Mouse (Mus musculus): ENCODE data around the gene Cggbp1. TPM values are rescaled to one million over a fixed set of nuclear protein-coding genes. Genes with fewer than 3 reads are reported as not detected.
A peak's percentile ranks its signal among the peaks of the same experiment; 100 is the strongest.

Cggbp1 gene
- total RNA-seq, 2 experiments from 2014 or later: 18.2 to 26.7 TPM

DNA sequence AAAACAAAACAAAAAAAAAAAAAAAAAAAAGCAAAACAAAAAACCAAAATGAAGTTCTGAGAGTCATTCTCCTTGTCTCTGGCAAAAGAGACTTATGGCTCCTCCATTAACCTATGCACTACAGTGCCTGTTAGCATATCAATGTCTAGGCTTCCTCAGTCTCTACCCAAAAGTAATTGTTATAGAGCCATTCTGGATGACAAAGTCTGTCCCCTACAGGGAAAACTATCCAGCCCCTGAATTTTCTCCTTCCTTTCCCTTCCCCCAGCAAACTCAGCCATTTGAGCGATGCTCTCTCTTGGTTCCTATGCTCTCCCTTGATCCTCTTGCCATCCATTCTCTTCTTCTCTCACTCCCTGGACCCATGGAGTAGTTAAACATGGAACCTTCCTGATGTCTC lies 24.0 kb downstream of the Cggbp1 start:
- TF ChIP-seq CTCF (IDR thresholded peaks at IDR 0.05): no peak
- no peak overlapping the region for H3K4me3 ChIP-seq
- no peak for DNase-seq
- H3K27ac ChIP-seq: no peak overlapping the region
- intact Hi-C loops (cut with DNase I): no loop called here

DNA sequence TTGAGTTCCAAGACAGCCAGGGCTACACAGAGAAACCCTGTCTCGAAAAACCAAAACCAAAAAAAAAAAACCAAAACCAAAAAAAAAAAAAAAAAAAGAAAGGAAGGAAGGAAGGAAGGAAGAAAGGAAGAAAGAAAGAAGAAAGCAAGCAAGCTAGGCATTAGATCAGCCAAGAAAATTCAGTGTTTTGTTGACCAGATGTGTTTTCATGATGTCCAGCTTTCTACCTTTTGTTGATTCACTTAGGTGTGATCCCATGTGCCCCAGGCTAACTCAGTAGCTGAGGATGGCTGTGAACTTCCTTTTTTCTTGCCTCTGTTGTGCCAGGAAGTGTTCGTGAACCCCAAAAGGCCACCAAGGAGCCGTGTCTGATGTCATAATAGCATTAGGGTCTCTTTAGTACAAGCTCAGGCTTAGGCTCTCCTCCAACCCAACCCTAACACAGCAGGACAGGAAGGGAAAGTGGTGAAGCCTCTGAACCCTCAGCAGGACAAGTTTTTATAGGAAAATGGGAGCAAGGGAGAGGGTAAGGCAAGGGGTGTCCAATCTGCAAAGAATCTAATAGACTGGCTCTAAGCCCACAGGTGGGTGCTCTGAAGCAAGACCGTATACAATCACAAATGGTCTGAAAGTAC lies 25.0 kb downstream of the Cggbp1 start:
- DNase-seq: no peak
- no peak for TF ChIP-seq CTCF (IDR thresholded peaks at IDR 0.05)
- no peak overlapping the region for H3K27ac ChIP-seq
- H3K4me3 ChIP-seq: no peak overlapping the region
- intact Hi-C loops (cut with DNase I): no loop called here

GRCm38 (mm10) chr16:64877314-64877713 lies 25.5 kb downstream of the Cggbp1 start:
- DNase-seq: no peak
- intact Hi-C loops (cut with DNase I): no loop called here
- TF ChIP-seq CTCF (IDR thresholded peaks at IDR 0.05): no peak
- no peak overlapping the region for H3K27ac ChIP-seq
- H3K4me3 ChIP-seq: no peak overlapping the region

GRCm38 (mm10) chr16:64878611-64879132 lies 26.9 kb downstream of the Cggbp1 start:
- intact Hi-C loops (cut with DNase I): no loop called here
- DNase-seq: no peak

GRCm38 (mm10) chr16:64879735-64880134 lies 27.9 kb downstream of the Cggbp1 start:
- H3K27ac ChIP-seq: no peak overlapping the region
- intact Hi-C loops (cut with DNase I): no loop called here
- H3K4me3 ChIP-seq: no peak overlapping the region
- no peak for TF ChIP-seq CTCF (IDR thresholded peaks at IDR 0.05)
- DNase-seq: no peak

More at GRCm38 (mm10) chr16:64878611-64879132, 26.9 kb downstream of the Cggbp1 start:
- TF ChIP-seq CTCF (IDR thresholded peaks at IDR 0.05): no peak
- Histone ChIP-seq H3K27ac (no peak overlapping the region), H3K4me3 (no peak overlapping the region)

DNA sequence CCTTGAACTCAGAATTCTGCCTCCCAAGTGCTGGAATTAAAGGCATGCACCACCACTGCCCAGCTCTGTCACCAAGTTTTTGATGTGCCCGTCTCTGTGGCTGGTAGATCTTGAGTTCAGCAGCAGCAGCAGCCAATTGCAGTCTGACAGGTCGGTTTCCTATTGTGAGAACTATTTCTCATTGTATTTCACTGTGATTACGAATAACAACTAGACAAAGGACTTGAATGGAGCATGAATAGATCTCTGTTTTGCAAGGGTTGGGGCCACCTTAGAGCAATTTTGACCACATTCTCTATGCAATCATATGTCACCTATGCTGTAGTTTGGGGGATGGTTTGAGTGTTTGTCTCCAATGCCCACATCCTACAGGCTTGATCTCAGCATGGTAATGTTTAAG lies 29.2 kb downstream of the Cggbp1 start:
- Histone ChIP-seq H3K4me3 (no peak overlapping the region), H3K27ac (no peak overlapping the region)
- intact Hi-C loops (cut with DNase I): no loop called here
- TF ChIP-seq CTCF (IDR thresholded peaks at IDR 0.05): no peak
- DNase-seq: no peak

DNA sequence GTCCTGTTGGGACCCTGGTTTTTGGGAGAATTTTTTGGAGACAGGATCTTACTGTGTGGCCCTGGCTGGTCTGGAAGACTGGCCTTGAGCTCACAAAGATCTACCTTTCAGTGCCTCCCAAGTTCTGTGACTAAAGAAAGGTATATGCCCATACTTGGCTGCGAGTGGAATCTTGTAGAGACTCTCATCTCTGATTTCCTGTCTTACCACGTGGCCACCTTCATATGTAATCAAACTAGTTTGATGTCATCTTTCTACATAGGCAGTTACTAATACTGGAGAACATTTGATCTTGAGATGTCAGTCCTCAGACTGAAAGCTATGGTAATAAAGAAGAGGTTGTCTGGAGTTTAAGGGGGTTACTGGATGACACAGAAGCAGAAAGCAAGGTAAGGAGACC lies 29.6 kb downstream of the Cggbp1 start:
- H3K27ac ChIP-seq: no peak overlapping the region
- TF ChIP-seq CTCF (IDR thresholded peaks at IDR 0.05): no peak
- intact Hi-C loops (cut with DNase I): no loop called here
- H3K4me3 ChIP-seq: no peak overlapping the region
- DNase-seq: no peak

DNA sequence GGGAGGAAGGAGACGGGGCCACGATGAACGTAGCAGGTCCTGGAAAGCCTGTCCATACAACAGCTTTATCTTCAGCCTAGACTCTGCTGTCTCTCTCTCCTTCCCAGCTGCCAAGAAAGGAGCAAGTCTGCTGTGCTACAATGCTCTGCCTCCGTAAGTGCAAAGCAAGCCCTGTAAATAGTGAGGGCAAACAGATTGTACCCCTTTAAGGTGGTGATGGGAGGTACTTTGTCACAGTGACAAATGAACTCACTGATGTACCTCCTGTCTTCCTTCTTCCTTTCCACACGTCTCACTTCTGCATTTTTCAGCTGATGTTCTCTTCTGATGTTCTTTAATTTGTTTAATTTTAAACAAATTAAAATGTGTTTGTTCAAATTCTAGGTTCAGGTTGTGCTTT lies 32.1 kb downstream of the Cggbp1 start:
- intact Hi-C loops (cut with DNase I): no loop called here
- H3K27ac ChIP-seq: no peak overlapping the region
- TF ChIP-seq CTCF (IDR thresholded peaks at IDR 0.05): no peak
- H3K4me3 ChIP-seq: no peak overlapping the region
- DNase-seq: no peak

GRCm38 (mm10) chr16:64884420-64884838 lies 32.6 kb downstream of the Cggbp1 start:
- no peak for DNase-seq
- Histone ChIP-seq H3K4me3 (no peak overlapping the region), H3K27ac (no peak overlapping the region)
- no peak for TF ChIP-seq CTCF (IDR thresholded peaks at IDR 0.05)
- intact Hi-C loops (cut with DNase I): no loop called here

DNA sequence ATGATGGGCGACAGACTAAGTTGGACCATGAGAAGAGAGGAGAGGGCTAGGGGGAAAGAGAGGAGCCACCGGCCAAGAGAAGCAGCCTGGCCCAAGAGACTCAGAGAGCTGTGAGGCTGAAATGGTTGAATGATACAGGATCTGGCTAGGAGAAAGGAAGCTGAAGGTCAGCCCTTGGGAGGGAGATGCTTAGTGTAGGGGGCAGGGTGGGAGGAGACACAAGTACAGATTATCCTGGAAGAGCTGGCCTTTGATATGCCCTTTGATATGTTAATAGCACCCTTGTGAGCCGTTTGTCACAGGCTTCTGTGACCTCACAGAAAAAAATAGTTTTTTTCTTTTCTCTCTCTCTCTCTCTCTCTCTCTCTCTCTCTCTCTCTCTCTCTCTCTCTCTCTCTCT lies 33.3 kb downstream of the Cggbp1 start:
- Histone ChIP-seq H3K4me3 (no peak overlapping the region), H3K27ac (no peak overlapping the region)
- DNase-seq: no peak
- no peak for TF ChIP-seq CTCF (IDR thresholded peaks at IDR 0.05)
- intact Hi-C loops (cut with DNase I): no loop called here

DNA sequence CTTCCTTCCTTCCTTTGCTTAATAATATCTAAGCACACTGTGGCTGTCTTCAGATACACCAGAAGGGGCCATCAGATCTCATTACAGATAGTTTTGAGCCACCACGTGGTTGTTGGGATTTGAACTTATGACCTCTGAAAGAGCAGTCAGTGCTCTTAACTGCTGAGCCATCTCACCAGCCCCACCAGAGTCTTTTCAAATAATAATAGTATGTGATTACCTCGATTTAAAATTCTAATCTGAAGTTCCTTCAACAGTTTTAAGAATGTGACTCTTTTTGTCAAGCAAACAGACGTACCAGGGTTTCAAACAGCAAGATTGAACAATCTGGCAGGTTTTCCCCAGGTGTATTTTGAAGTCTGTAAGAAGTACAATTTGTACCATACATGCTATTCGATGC lies 33.8 kb downstream of the Cggbp1 start:
- no peak overlapping the region for H3K4me3 ChIP-seq
- intact Hi-C loops (cut with DNase I): no loop called here
- no peak overlapping the region for H3K27ac ChIP-seq
- no peak for DNase-seq
- no peak for TF ChIP-seq CTCF (IDR thresholded peaks at IDR 0.05)

DNA sequence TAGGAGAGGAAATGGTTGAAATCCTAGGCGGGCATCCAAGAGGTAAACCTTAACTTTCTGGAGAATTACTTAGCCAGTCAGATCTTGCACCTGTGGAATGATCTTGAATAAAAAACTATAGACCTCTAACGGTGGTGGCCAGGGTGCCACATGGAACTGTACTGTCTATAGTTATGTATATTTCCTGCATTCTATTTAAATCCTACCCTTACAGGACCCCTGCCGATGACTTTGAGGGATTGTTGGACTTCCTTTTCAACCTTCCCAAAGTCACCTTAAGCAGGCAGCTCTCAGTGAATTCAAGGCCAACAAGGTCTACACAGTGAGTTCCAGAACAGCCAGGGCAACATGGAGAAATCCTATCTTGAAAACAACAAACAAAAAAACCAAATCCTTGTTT lies 37.7 kb downstream of the Cggbp1 start:
- H3K27ac ChIP-seq: no peak overlapping the region
- DNase-seq: no peak
- intact Hi-C loops (cut with DNase I): no loop called here
- no peak for TF ChIP-seq CTCF (IDR thresholded peaks at IDR 0.05)
- H3K4me3 ChIP-seq: no peak overlapping the region

GRCm38 (mm10) chr16:64899084-64899483 lies 47.3 kb downstream of the Cggbp1 start:
- intact Hi-C loops (cut with DNase I): no loop called here

DNA sequence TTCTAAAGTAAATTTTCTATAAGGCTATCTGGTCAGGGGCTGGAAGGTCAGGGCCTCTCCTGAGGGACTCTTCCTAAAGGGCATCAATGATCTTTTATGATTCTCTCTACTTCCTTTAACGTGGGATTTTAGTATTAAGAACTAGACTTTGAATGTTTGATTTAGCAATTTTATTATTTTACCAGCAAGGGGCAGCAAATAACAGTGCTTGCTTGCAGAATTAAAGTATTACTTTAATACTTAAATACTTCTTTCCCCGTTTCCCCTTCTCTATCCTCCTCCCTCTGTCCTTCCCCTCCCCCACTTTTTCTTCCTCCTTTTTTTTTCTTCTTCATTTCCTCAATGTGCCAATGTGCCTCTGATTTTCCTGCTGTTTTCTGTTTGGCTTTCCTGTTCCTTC lies 51.5 kb downstream of the Cggbp1 start:
- H3K4me3 ChIP-seq: no peak overlapping the region

More at GRCm38 (mm10) chr16:64899084-64899483, 47.3 kb downstream of the Cggbp1 start:
- peak; percentile 32; the same call in 1 of the 2 replicates for TF ChIP-seq CTCF (IDR thresholded peaks at IDR 0.05)
- Histone ChIP-seq H3K4me3 (no peak overlapping the region), H3K27ac (no peak overlapping the region)
- DNase-seq: no peak

More for the DNA sequence above, 51.5 kb downstream of the Cggbp1 start:
- TF ChIP-seq CTCF (IDR thresholded peaks at IDR 0.05): peak; percentile 6; the same call in 1 of the 2 replicates
- DNase-seq: no peak
- intact Hi-C loops (cut with DNase I): loop anchor here (10.0 kb wide), 1 partner anchor 571 kb away; no protein-coding TSS in a partner anchor
- no peak overlapping the region for H3K27ac ChIP-seq

All from gastrocnemius, adult 2 months (tissue).